Mouse (Mus musculus): ENCODE results near the gene Rdh1. TPM values are rescaled to one million over a fixed set of nuclear protein-coding genes. Genes with fewer than 3 reads are reported as not detected.

Rdh1 gene
- polyA plus RNA-seq, 1 experiment from 2014 or later, result not detected

DNA sequence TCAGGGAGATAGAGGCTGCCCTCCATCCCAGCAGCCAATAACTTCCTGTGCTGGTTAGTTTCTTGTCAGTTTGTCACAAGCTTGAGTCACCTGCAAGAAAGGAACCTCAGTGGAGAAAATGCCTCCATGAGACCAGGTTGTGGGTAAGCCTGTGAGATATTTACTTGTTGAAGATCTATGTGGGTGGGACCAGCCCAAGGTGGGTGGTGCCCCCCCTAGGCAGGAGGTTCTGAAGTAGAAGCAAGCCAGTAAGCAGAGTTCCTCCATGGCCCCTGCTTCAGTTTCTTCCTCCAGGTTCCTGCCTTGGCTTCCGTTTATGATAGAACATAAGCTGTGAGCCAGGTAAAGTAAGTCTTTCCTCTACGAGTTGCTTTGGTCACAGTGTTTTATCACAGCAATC, 23.3 kb upstream of the Rdh1 start:
- ATAC-seq (ENCODE audit: insufficient number of reproducible peaks, insufficient read depth, low FRiP score, low TSS enrichment), result no peak
- H3K9ac ChIP-seq, result no peak overlapping the region
- WGBS, result 62% methylated on average over 2 of the region's 2 CpGs

DNA sequence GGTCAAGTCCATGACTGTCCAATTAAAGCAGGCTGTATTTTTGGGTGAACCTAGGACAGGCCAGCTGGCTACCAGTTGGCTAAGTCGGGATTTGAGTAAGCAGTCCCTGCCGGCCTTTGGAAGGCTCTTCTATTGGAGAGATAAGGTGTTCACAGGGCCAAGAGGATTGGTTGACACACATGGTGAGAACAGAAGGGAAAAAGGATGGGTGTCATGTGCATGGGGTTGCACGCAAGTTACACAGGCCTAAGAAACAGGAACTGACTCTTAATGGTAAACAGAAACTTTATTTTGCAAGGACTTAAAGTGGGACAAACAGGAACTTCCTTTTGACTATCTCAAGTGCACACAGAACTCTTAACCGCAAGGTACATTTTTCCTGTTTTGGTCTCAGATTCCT, 22.6 kb upstream of the Rdh1 start:
- 65% methylated on average over 4 of the region's 4 CpGs for WGBS
- H3K4me3 ChIP-seq, result no peak overlapping the region

More for the DNA sequence above, 23.3 kb upstream of the Rdh1 start:
- Histone ChIP-seq H3K4me3 (no peak overlapping the region), H3K4me2 (replicated peaks) (no peak overlapping the region), H3K36me3 (peaks cover 1% of the 10 kb centered on the region), H3K4me1 (peaks cover 9% of the 10 kb centered on the region), H3K27me3 (no peaks in the 10 kb centered on the region), H3K9me3 (no peaks in the 10 kb centered on the region), H3K27ac (no peak overlapping the region)

DNA sequence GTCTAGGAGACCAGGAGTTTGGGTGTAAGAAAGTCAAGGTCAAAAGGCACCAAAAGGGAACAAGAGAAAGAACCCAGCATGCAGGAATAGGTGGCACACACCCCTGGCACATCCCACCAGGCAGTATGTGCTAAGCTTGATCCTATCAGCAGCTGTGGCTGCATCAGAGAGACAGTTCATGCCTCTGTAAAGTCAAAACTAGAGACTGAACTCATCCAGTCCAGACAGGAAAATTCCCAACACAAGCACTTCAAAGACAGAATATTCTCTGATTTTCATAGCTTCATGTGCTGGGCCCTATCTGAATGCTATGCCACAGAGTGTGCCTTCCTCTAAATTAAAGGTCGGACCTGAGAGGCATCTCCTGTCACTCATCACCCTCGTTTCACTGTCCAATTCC, 22.0 kb upstream of the Rdh1 start:
- Histone ChIP-seq H3K4me1 (peaks cover 7% of the 10 kb centered on the region), H3K27ac (no peak overlapping the region), H3K4me2 (replicated peaks) (no peak overlapping the region), H3K36me3 (peaks cover 14% of the 10 kb centered on the region), H3K9ac (no peak overlapping the region), H3K9me3 (no peaks in the 10 kb centered on the region), H3K27me3 (no peaks in the 10 kb centered on the region), H3K4me3 (no peak overlapping the region)
- 25% methylated on average over 2 of the region's 2 CpGs for WGBS
- ATAC-seq (ENCODE audit: insufficient number of reproducible peaks, insufficient read depth, low FRiP score, low TSS enrichment), result no peak

More for the DNA sequence above, 22.6 kb upstream of the Rdh1 start:
- Histone ChIP-seq H3K27ac (no peak overlapping the region), H3K9ac (no peak overlapping the region), H3K36me3 (peaks cover 8% of the 10 kb centered on the region), H3K9me3 (no peaks in the 10 kb centered on the region), H3K4me1 (peaks cover 7% of the 10 kb centered on the region), H3K27me3 (no peaks in the 10 kb centered on the region), H3K4me2 (replicated peaks) (no peak overlapping the region)
- ATAC-seq (ENCODE audit: insufficient number of reproducible peaks, insufficient read depth, low FRiP score, low TSS enrichment), result no peak

DNA sequence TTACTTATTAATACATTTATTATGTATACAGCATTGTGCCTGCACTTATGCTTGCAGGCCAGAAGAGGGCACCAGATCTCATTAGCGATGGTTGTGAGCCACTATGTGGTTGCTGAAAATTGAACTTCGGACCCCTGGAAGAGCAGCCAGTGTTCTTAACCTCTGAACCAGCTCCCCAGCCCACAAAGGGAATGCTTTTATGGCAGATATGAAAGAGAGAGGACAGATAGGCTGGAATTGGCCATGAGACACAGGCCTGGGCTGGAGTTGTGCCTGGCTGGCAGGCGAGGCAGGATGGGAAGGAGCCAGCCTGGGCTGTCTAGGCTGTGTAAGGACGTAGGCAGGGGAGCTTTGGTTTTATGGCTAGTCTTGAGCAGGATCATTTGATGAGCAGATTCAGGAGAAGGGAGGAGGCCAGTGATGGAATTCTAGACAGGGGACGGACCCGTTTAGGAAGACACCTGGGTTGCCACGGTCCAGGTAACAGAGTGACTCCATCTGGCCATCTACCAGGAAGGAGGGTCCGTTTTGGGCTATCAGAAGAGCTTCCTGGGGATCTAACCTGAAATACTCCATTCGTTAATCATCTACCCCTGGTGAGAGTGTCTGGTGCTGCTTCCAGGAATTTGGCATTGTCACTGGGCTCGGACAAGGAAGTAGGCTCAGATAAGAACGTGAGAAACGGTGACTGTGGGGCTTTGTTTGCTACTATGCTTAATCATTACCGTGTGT, 21.2 kb upstream of the Rdh1 start:
- H3K4me1 ChIP-seq, result peaks cover 7% of the 10 kb centered on the region
- H3K4me2 ChIP-seq (replicated peaks), result peak overlapping the region; percentile 49
- peaks cover 22% of the 10 kb centered on the region for H3K36me3 ChIP-seq
- no peak overlapping the region; the same call in 1 of the 2 replicates for H3K4me3 ChIP-seq
- ATAC-seq (ENCODE audit: insufficient number of reproducible peaks, insufficient read depth, low FRiP score, low TSS enrichment), result no peak
- WGBS, result 46% methylated on average over 13 of the region's 13 CpGs
- no peak overlapping the region for H3K27ac ChIP-seq
- no peaks in the 10 kb centered on the region for H3K27me3 ChIP-seq
- no peak overlapping the region for H3K9ac ChIP-seq
- H3K9me3 ChIP-seq, result no peaks in the 10 kb centered on the region

DNA sequence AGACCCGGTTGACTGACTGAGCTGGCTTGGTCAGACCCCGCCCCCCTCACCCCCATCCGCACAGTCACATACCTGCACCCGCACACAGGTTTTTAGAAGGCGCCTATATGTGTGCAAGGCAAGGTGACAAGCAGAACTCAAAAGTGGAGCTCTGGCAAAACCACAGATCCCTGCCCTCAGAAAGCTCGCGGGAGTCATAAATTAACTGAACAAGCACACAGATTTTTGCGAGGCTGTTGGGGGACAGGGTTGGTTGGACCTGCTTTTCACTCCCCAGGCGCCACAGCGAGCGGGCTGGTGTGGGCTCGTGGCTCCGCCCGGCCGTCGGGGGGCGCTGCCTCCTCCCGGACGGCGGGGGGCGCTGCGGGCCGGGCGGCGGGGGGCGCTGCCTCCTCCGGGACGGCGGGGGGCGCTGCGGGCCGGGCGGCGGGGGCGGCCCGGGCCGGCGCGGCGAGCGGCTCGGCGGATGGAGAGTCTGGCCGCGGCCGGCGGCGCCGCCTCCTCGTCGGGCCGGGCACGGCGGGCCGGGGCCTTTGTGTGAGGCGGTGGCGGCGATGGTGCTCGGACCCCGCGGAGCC, 20.3 kb upstream of the Rdh1 start, which contains the start of gene Zbtb39:
Zbtb39 (plus strand) TSS at position 456 of the 578 bp plus-strand sequence.
- WGBS, result under 1% methylated on average over 40 of the region's 61 CpGs
- Histone ChIP-seq H3K36me3 (peaks cover 30% of the 10 kb centered on the region), H3K9me3 (no peaks in the 10 kb centered on the region), H3K27ac (peak within 1 kb of the TSS; percentile 86), H3K4me1 (peaks cover 7% of the 10 kb centered on the region), H3K4me2 (replicated peaks) (peak within 1 kb of the TSS; percentile 71), H3K27me3 (no peaks in the 10 kb centered on the region), H3K4me3 (peak within 1 kb of the TSS; percentile 98), H3K9ac (peak within 1 kb of the TSS; percentile 98)
- ATAC-seq (ENCODE audit: insufficient number of reproducible peaks, insufficient read depth, low FRiP score, low TSS enrichment), result peak; percentile 62

DNA sequence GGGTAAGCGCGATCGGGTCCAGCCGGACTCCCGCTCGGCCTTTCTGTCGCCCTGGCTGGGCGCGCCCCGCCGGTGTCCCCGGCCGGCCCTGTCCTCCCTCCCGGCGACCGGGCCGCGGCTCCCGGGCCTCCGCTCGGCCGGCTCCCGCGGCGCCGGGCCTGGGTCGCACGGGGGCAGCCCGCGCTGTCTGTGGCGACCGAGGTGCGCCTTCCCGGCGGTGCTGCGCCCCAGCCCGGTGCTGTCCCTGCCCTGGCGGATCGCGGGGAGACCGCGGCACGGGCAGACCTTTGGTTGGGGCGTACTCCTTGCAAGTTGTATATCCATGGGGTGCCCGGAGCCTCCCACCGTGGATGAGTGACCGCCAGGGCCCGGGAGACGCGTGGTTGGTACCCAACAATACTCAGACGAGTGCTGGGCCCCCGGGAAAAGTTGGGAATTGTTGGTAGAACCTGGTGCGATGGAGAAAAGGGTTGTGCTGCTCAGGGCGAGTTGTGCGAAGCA, 19.8 kb upstream of the Rdh1 start:
- Histone ChIP-seq H3K36me3 (peaks cover 36% of the 10 kb centered on the region), H3K27ac (peak overlapping the region; percentile 86), H3K4me3 (peak overlapping the region; percentile 98), H3K4me2 (replicated peaks) (peak overlapping the region; percentile 71), H3K9ac (peak overlapping the region; percentile 98), H3K27me3 (no peaks in the 10 kb centered on the region), H3K9me3 (no peaks in the 10 kb centered on the region), H3K4me1 (peaks cover 7% of the 10 kb centered on the region)
- peak; percentile 53 for ATAC-seq (ENCODE audit: insufficient number of reproducible peaks, insufficient read depth, low FRiP score, low TSS enrichment)
- 0% methylated on average over 44 of the region's 55 CpGs for WGBS

DNA sequence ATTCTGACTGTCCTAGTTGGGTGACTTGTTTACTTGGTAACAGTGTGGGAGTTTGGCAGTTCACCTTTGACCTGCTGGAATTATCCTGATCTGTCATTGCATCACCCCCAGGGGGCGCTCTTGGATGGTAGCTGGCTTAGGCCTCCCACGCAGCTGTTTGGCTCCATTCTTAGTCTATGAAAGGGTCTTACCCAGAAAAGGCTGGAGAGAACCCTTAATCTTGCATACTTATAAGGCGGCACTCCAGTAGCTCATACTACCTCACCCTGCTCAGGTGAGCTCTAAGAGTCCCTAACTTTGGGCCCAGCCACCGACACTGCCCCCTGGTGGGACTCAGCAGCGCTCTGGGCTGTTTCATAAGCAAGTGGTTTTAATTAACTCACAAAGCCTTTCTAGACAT, 14.9 kb upstream of the Rdh1 start:
- Histone ChIP-seq H3K27me3 (no peaks in the 10 kb centered on the region), H3K9ac (no peak overlapping the region), H3K9me3 (no peaks in the 10 kb centered on the region), H3K27ac (no peak overlapping the region), H3K4me3 (no peak overlapping the region), H3K4me1 (peaks cover 15% of the 10 kb centered on the region), H3K4me2 (replicated peaks) (no peak overlapping the region), H3K36me3 (peaks cover 69% of the 10 kb centered on the region)
- ATAC-seq (ENCODE audit: insufficient number of reproducible peaks, insufficient read depth, low FRiP score, low TSS enrichment), result no peak; the same call in 1 of the 2 replicates
- 68% methylated on average over 5 of the region's 5 CpGs for WGBS

DNA sequence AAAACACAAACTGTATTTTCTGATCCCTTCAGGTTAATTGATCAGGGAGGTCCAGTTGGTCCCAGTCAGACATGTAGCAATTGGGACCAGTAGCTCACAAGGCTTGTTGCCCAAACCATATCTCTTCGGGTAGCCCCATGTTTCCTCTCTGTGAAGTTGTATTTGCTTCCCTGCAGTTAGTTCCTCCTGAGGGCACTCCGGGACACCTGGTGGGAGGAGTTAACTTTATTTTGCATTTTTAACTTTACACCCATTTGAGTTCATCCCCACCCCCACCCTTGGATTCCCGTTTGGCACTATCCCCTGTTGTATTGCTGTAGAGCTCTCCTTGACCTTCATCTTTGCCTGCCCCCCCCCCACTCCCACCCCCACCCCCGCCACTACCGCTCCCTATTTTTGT, 13.6 kb upstream of the Rdh1 start:
- Histone ChIP-seq H3K4me1 (peaks cover 11% of the 10 kb centered on the region; the same call in 1 of the 2 replicates), H3K4me3 (no peak overlapping the region), H3K4me2 (replicated peaks) (no peak overlapping the region), H3K9ac (no peak overlapping the region), H3K27me3 (no peaks in the 10 kb centered on the region), H3K36me3 (peaks cover 69% of the 10 kb centered on the region), H3K27ac (no peak overlapping the region), H3K9me3 (no peaks in the 10 kb centered on the region)
- no peak for ATAC-seq (ENCODE audit: insufficient number of reproducible peaks, insufficient read depth, low FRiP score, low TSS enrichment)
- 83% methylated on average over 5 of the region's 5 CpGs for WGBS

DNA sequence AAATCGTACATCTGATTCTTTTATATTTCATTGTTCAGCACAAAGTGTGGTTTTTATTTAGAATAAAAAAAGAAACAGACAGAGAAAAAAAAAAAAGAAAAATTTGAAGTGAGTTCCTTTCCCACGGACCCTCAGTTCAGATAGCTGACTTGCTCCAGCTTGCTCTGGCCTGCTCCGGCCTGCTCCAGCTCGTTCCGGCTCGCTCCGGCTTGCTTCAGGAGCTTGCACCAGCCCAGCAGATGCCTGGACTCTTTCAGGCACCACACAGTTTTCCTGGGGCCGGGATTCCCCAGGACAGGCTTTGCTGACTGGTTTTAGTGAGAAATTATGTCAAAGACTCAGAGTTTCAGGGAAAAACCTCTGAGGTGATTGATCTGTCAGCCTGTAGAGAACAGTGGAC, 12.3 kb upstream of the Rdh1 start:
- 83% methylated on average over 8 of the region's 8 CpGs for WGBS
- H3K27me3 ChIP-seq, result no peaks in the 10 kb centered on the region
- peaks cover 59% of the 10 kb centered on the region for H3K36me3 ChIP-seq

DNA sequence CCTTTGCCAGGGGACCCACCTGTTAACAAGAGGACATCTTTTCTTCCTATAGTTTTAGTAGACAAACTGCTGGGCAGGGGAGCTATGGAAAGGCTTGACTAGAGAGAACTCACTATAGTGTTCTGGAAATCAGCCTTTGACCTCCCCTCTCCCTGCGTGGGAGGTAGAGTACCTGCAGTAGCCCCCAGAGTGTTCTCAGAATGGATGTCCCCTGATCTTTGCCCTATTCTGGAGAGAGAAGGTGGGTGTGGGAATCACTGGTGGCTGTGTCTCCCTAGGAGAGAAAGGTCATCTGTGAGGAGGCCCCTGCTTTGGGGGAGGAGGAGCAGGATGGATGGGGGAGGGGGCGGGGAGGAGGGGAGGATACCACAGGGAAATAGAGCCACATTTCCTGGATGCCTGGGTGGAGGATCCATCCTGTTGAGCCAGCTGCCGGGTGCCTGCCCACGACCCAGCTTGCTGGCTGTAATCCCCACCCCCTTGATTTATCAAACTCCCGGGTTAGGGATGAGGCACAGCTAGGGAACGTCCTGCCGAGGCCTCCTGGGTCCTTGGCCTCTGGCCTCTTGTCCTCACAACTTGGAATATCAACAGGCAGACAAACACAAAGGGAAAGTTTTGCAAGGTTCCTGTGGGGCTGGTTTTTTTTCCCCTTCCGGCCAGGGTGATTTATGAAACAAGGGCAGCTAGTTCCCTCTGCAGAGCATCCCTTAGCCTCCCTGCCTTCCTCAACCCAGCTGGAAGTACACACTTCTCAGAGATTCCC, 10.5 kb upstream of the Rdh1 start:
- Histone ChIP-seq H3K9me3 (no peaks in the 10 kb centered on the region), H3K4me3 (no peak overlapping the region), H3K27ac (no peak overlapping the region), H3K4me1 (peaks cover 10% of the 10 kb centered on the region; the same call in 1 of the 2 replicates), H3K27me3 (no peaks in the 10 kb centered on the region), H3K9ac (no peak overlapping the region), H3K4me2 (replicated peaks) (no peak overlapping the region), H3K36me3 (peaks cover 41% of the 10 kb centered on the region)
- WGBS, result 12% methylated on average over 8 of the region's 8 CpGs
- ATAC-seq (ENCODE audit: insufficient number of reproducible peaks, insufficient read depth, low FRiP score, low TSS enrichment), result no peak

More for the DNA sequence above, 12.3 kb upstream of the Rdh1 start:
- no peak overlapping the region for H3K27ac ChIP-seq
- no peak overlapping the region for H3K9ac ChIP-seq
- peaks cover 10% of the 10 kb centered on the region; the same call in 1 of the 2 replicates for H3K4me1 ChIP-seq
- no peak overlapping the region for H3K4me2 ChIP-seq (replicated peaks)
- no peak overlapping the region for H3K4me3 ChIP-seq
- ATAC-seq (ENCODE audit: insufficient number of reproducible peaks, insufficient read depth, low FRiP score, low TSS enrichment), result no peak
- no peaks in the 10 kb centered on the region for H3K9me3 ChIP-seq

DNA sequence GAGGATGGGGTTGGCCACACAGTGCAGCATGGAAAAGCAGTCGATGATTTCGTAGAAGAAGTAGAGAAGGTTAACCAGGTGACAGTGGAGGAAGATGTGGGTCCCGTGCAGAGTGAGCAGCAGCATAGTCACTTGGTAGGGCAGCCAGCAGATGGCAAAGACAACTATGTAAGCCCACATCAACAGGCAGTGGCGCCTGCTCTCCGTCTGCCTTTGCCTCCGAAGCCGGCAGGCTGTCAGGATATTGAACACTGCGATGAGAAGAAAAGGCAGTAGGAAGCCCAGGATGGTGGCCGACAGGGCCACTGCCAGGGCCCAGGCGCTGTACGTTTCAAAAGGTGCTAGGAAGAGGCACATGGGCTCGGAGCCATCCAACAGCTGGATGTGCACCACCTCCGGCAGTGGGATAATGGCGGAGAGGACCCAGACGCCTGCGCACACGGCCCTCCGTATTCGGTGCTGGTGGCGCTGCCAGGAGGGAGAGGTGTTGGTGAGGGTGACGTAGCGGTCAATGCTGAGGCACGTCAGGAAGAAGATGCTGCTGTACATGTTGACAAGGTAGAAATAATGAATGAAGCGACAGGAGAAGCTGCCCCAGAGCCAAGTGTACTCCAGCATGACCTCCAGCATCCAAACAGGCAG, 9.3 kb upstream of the Rdh1 start:
- peak overlapping the region; percentile 33 for H3K4me2 ChIP-seq (replicated peaks)
- 56% methylated on average over 24 of the region's 24 CpGs for WGBS
- H3K27me3 ChIP-seq, result no peaks in the 10 kb centered on the region
- peaks cover 30% of the 10 kb centered on the region for H3K36me3 ChIP-seq
- H3K4me3 ChIP-seq, result no peak overlapping the region
- no peak overlapping the region for H3K27ac ChIP-seq
- H3K4me1 ChIP-seq, result peaks cover 10% of the 10 kb centered on the region; the same call in 1 of the 2 replicates
- H3K9ac ChIP-seq, result no peak overlapping the region
- H3K9me3 ChIP-seq, result no peaks in the 10 kb centered on the region
- ATAC-seq (ENCODE audit: insufficient number of reproducible peaks, insufficient read depth, low FRiP score, low TSS enrichment), result no peak
